Mouse (Mus musculus): ENCODE measurements around the gene Iscu.
"Not testable (repeated sequence)": the region's sequence is repeated elsewhere in the genome, so short reads cannot be mapped to it uniquely, and the experiment has no call there.

Iscu gene

GRCm38 (mm10) chr5:113789075-113789788, 16.7 kb downstream of the Iscu start:
- DNase-seq, result no peak

GRCm38 (mm10) chr5:113790453-113791196, 18.1 kb downstream of the Iscu start:
- DNase-seq, result no peak

GRCm38 (mm10) chr5:113791197-113792095, 18.9 kb downstream of the Iscu start:
- DNase-seq, result no peak

GRCm38 (mm10) chr5:113796401-113797148, 24.0 kb downstream of the Iscu start:
- DNase-seq, result no peak

GRCm38 (mm10) chr5:113797149-113797882, 24.8 kb downstream of the Iscu start:
- DNase-seq, result no peak

- no peak for DNase-seq
Observed at GRCm38 (mm10) chr5:113798525-113798924, 26.0 kb downstream of the Iscu start.

GRCm38 (mm10) chr5:113799691-113800090, 27.1 kb downstream of the Iscu start:
- no peak for DNase-seq

GRCm38 (mm10) chr5:113800280-113800679, 27.7 kb downstream of the Iscu start, which contains the start of gene Tmem119:
Gene Tmem119, minus strand, starts transcription at chr5:113800516.
- no peak for DNase-seq

- DNase-seq, result no peak
Observed at GRCm38 (mm10) chr5:113804395-113804966, 31.9 kb downstream of the Iscu start.

- no peak for DNase-seq
Observed at GRCm38 (mm10) chr5:113805301-113805700, 32.8 kb downstream of the Iscu start.

- DNase-seq, result no peak
Observed at GRCm38 (mm10) chr5:113806414-113806813, 33.9 kb downstream of the Iscu start.

GRCm38 (mm10) chr5:113807712-113808111, 35.2 kb downstream of the Iscu start:
- no peak for DNase-seq

GRCm38 (mm10) chr5:113808177-113808576, 35.6 kb downstream of the Iscu start:
- no peak for DNase-seq

- no peak for DNase-seq
Observed at GRCm38 (mm10) chr5:113810111-113810510, 37.6 kb downstream of the Iscu start.

GRCm38 (mm10) chr5:113811824-113812420, 39.4 kb downstream of the Iscu start:
- DNase-seq, result not testable (repeated sequence)

- DNase-seq, result no peak
Observed at GRCm38 (mm10) chr5:113812638-113813037, 40.1 kb downstream of the Iscu start.

GRCm38 (mm10) chr5:113813608-113814007, 41.1 kb downstream of the Iscu start:
- no peak for DNase-seq

- no peak for DNase-seq
Observed at GRCm38 (mm10) chr5:113814111-113815040, 41.8 kb downstream of the Iscu start.

- no peak for DNase-seq
Observed at GRCm38 (mm10) chr5:113815041-113815389, 42.5 kb downstream of the Iscu start.

GRCm38 (mm10) chr5:113815638-113816152, 43.1 kb downstream of the Iscu start:
- no peak for DNase-seq

Measured in layer of hippocampus, adult 9-11 months (tissue).